Mouse (Mus musculus) v-Abl transformed pro-B cells (cell line): Measurements from ENCODE around the gene Dscaml1.

Source experiments
- in situ Hi-C, 2 experiments: fragments of 400-800 bp; cut with MboI; formaldehyde crosslinking; loops; one replicate each; pipeline ENCODE4 v1.15.1; 2025; ENCODE audit not compliant: unreplicated experiment in 2 of 2

Gene Dscaml1

DNA sequence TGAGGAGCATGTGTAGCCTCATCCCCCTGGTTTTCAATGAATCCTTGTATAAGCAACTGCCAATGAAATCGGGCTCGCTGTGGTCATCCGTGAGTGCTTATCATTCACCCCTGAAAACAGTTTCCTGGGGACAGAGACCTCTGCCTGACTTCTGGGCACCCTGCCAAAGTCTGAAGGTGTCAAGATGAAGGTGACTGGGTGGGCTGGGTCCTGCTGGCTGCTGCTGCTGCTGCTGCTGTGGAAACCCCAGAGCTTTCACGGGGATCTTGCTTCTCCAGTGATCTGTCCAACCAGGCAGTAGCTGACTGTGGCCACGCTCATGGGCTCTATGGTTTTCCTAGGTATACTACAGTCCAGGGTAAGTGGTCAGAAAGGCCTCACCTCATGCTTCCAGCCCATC is 16.2 kb upstream of the Dscaml1 start:
- in situ Hi-C loops, result loop anchor here (5.0 to 25.0 kb wide), 7 partner anchors 347 to 948 kb away; partner anchors contain the start of genes Upk2 (in 2 of the 2), Apoa5 (in 1 of the 2), Tagln (in 1 of the 2) and Zpr1 (in 1 of the 2)

GRCm38 (mm10) chr9:45410614-45411013 is 15.8 kb upstream of the Dscaml1 start:
- in situ Hi-C loops, result loop anchor here (5.0 to 25.0 kb wide), 7 partner anchors 347 to 948 kb away; partner anchors contain the start of genes Upk2 (in 2 of the 2), Apoa5 (in 1 of the 2), Tagln (in 1 of the 2) and Zpr1 (in 1 of the 2)

DNA sequence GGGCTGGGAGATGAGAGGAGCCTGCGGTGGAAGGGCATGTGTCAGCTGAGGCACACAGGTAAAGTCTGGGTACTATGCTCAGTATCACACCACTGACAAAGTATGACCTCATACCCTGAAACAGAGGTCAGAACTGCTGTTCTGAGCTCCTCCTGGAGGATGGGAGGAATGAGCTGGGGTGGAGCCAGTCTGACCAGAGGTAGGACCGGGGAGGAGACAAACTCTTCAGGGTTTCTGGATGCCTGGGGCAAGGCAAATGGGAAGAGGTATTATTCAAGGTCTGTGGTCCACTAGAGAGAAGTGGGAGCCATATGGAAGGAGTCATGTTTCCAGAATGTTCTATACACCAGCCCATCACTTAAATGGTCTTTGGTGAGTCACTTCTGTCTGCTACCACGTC is 15.3 kb upstream of the Dscaml1 start:
- in situ Hi-C loops, result loop anchor here (5.0 to 25.0 kb wide), 7 partner anchors 346 to 949 kb away; partner anchors contain the start of genes Upk2 (in 2 of the 2), Apoa5 (in 1 of the 2), Tagln (in 1 of the 2) and Zpr1 (in 1 of the 2)

DNA sequence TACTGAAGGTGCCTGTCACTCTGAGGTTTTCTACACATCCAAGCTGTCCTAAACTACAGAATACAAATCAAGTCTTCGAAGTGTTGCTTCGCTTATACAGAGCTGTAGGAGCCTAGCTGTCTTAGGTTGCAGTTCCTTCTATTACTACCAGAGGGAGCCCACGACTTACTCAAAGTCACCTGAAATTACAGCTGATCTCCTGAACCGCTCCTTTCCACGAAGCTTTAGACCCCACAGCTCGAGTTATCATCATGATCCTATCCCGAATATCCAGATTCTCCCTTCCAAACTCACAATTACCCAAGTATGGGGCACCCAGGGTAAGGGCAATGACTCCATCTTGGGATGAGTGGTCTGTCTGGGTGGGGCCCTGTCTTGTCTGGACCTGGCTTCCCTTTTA is 14.6 kb upstream of the Dscaml1 start:
- in situ Hi-C loops, result loop anchor here (5.0 to 25.0 kb wide), 7 partner anchors 345 to 950 kb away; partner anchors contain the start of genes Upk2 (in 2 of the 2), Apoa5 (in 1 of the 2), Tagln (in 1 of the 2) and Zpr1 (in 1 of the 2)

DNA sequence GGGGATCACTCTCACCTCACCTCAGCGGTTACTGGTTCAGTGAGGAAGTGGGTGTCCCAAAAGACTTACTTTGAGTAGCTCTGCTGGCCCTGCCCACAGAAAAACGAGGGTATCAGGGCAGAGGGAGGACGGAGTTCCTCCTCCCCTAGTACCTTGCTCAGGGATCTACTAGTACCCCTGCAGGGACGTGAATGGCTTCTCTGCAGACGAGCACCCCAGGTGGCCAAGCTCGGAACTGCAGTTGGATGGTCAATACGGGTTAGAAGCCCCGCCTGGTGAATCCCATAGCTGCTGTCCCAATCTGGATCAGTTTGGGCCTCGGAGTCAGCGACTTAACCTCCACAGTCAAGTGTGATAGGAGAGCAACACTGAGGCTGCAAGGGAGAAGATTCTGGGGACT is 14.1 kb upstream of the Dscaml1 start:
- in situ Hi-C loops, result loop anchor here (5.0 to 25.0 kb wide), 7 partner anchors 345 to 950 kb away; partner anchors contain the start of genes Upk2 (in 2 of the 2), Apoa5 (in 1 of the 2), Tagln (in 1 of the 2) and Zpr1 (in 1 of the 2)

DNA sequence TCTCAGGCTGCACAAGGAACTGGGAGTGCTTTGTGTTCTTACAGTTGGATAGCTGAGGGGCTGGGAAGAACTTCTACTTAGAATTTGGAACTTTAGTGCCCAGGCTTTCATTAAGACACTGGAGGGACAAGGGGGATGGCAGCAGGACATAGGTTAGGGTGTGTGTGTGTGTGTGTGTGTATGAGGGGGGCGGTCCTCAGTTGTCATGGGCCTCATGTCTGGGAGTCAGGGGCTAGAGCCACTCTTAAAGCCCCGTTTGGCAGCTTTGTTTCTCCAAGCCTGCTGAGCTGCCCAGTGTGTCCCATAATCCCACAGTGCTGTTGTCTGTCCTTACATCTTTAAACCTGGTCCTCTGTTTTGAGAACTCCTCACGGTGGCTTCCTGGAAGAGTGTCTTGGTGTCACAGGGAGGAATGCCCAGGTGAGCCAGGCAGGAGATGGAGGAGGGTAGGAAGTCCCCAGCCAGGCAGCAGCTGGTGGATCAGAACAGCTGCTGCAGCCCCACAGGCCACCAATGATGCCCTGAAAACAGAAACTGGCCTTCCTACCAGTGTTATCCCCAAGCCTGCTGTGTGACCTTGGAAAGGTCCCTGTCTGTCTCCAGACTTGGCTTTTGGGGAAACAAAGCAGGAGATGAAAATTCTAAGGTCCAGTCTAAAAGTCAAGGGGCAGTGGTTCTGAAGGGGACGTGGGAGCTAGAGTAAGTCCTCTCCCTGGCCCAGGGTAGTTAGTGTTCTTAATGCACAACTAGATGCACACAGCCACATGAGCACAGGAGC is 13.5 kb upstream of the Dscaml1 start:
- in situ Hi-C loops, result loop anchor here (5.0 to 25.0 kb wide), 7 partner anchors 344 to 951 kb away; partner anchors contain the start of genes Upk2 (in 2 of the 2), Apoa5 (in 1 of the 2), Tagln (in 1 of the 2) and Zpr1 (in 1 of the 2)

DNA sequence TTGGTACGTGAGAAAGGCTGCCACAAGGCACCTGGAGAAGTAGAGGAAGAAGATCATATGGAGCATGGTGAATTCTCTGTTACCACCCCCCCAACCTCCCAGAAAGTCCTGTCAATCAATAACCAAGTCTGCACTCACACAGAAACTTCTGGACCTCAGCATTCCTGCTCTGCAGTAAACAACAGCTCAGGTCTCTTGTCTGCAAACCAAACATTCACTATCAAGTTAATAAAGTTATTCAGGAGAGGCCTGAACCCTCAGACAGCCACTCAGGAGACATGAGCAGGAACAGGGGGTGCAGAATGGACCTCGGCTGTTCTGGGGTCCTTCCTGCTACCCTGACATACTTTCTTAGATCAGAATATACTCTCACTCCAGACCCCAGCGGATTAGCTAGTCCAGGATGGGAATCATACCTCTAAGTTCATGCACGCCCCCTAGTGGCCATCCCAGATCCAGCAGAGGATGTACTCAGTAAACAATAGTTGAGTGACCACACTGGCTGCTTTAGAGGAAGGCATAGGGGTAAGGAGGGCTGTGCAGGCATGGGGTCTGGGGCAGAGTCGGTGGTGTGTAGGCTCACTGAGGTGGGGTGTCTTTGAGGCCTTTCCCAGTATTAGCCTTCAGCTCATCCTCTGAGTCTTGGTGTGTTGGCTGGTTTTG is 12.8 kb upstream of the Dscaml1 start:
- in situ Hi-C loops, result loop anchor here (5.0 to 25.0 kb wide), 7 partner anchors 344 to 951 kb away; partner anchors contain the start of genes Upk2 (in 2 of the 2), Apoa5 (in 1 of the 2), Tagln (in 1 of the 2) and Zpr1 (in 1 of the 2)

- in situ Hi-C loops, result loop anchor here (10.0 to 25.0 kb wide), 5 partner anchors 391 to 954 kb away; partner anchors contain the start of genes Upk2 (in 2 of the 2), Apoa5 (in 1 of the 2), Tagln (in 1 of the 2) and Zpr1 (in 1 of the 2)
Observed at GRCm38 (mm10) chr9:45415912-45416311, 10.5 kb upstream of the Dscaml1 start.

- in situ Hi-C loops, result loop anchor here (10.0 to 25.0 kb wide), 5 partner anchors 392 to 955 kb away; partner anchors contain the start of genes Upk2 (in 2 of the 2), Apoa5 (in 1 of the 2), Tagln (in 1 of the 2) and Zpr1 (in 1 of the 2)
Observed at GRCm38 (mm10) chr9:45417245-45417644, 9.2 kb upstream of the Dscaml1 start.

GRCm38 (mm10) chr9:45418252-45418651 is 8.2 kb upstream of the Dscaml1 start:
- in situ Hi-C loops, result loop anchor here (10.0 to 25.0 kb wide), 5 partner anchors 393 to 956 kb away; partner anchors contain the start of genes Upk2 (in 2 of the 2), Apoa5 (in 1 of the 2), Tagln (in 1 of the 2) and Zpr1 (in 1 of the 2)

- in situ Hi-C loops, result loop anchor here (25.0 kb wide), 4 partner anchors 516 to 959 kb away; partner anchors contain the start of genes Upk2 (in 2 of the 2), Apoa5 (in 1 of the 2), Tagln (in 1 of the 2) and Zpr1 (in 1 of the 2)
Observed at GRCm38 (mm10) chr9:45421209-45421608, 5.2 kb upstream of the Dscaml1 start.

DNA sequence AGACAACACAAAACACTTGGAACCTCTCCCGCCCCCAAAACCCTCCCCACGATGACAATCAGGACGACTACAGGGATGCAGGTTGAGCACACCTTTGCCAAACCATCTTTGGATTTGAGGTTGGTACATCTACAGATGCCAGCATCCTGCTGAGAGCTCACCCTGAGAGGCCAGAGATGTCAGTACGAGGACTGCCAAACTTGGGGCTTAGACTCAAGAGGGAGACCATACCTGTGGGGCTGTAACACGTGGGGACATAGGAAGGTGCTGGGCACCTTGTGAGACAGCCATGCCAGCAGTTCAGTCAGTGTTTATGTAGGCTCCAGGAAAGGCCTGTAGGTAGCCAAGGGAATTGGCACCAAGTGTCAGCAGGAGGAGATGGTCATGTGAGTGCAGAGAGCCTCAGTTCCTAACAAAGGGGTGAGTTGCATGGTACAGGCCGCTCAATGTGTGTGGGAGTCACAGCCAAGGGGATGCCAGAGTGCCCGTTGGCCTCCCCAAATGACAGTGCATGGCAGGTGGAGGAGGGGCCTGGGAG is 3.6 kb upstream of the Dscaml1 start:
- in situ Hi-C loops, result loop anchor here (25.0 kb wide), 4 partner anchors 514 to 961 kb away; partner anchors contain the start of genes Upk2 (in 2 of the 2), Apoa5 (in 1 of the 2), Tagln (in 1 of the 2) and Zpr1 (in 1 of the 2)

GRCm38 (mm10) chr9:45429392-45429791 is 3.0 kb downstream of the Dscaml1 start:
- in situ Hi-C loops, result loop anchor here in 1 of 2 experiments (25.0 kb wide), 1 partner anchor 783 kb away; no protein-coding TSS in a partner anchor

GRCm38 (mm10) chr9:45429951-45430697 is 3.7 kb downstream of the Dscaml1 start:
- in situ Hi-C loops, result loop anchor here in 1 of 2 experiments (25.0 kb wide), 1 partner anchor 782 kb away; no protein-coding TSS in a partner anchor

- in situ Hi-C loops, result loop anchor here in 1 of 2 experiments (25.0 kb wide), 1 partner anchor 782 kb away; no protein-coding TSS in a partner anchor
Observed at GRCm38 (mm10) chr9:45430698-45430959, 4.2 kb downstream of the Dscaml1 start.

DNA sequence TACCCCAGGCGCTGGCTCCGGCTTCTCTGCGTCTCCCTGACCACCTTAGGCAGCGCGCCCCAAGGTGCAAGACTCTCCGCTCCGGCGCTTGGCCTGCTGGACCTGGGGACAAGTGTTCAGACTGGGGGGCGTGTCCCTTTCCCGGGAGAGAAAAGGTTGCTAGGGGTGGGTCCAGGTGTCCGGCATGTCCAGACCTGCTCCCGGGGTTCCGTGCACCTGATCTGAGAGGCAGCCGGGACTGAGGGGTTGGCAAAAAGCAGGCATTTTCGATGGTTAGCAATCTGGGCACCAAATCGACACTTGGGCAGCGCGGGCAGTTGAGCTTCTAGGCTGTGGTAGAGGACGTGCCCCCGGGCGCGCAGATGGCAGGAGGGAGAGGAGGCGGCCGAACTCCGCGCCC is 4.7 kb downstream of the Dscaml1 start:
- in situ Hi-C loops, result loop anchor here in 1 of 2 experiments (25.0 kb wide), 1 partner anchor 781 kb away; no protein-coding TSS in a partner anchor

DNA sequence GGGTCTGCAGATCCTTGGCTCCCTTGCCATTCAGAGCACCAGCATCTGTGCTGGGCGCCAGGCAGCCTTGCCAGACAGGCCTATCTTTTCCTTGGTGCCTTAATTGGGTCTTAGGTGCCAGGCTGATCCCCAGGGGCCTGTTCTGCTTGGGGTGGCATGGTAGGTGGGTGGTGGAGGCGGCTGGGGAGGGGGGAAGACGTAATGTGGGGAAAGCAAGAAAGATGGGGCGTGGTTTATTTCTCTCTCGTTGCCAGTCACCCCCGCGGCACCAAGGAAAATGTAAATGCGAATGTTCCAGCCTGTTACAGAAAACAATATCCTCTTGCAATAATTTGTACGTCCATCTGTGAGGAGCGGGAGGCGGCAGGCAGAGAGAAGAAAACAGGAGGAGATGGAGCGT is 6.2 kb downstream of the Dscaml1 start:
- in situ Hi-C loops, result loop anchor here in 1 of 2 experiments (25.0 kb wide), 1 partner anchor 780 kb away; no protein-coding TSS in a partner anchor

- in situ Hi-C loops, result loop anchor here in 1 of 2 experiments (25.0 kb wide), 1 partner anchor 779 kb away; no protein-coding TSS in a partner anchor
Observed at GRCm38 (mm10) chr9:45433119-45433518, 6.7 kb downstream of the Dscaml1 start.
